Comparison of ENCODE assay signal across 8 mouse cellular contexts in genomic region chrX:8073881-8074429, GRCm38 (mm10). TPM values are rescaled to one million over a fixed set of nuclear protein-coding genes. Genes with fewer than 3 reads are reported as not detected.
DNase-seq lines count a peak whose midpoint lies in the region; ATAC-seq and TF ChIP-seq lines count a peak whose summit lies in the region.

No protein-coding gene starts in this region.

- peak overlapping the region; percentile 56 for H3K4me3 ChIP-seq in heart, embryonic 11.5 days (ENCODE audit: low read depth, low read length)
- peak overlapping the region; percentile 82 to 98 for H3K4me3 ChIP-seq in MEL (ENCODE audit: control insufficient read depth in 1 of 2, insufficient read depth in 1 of 2, low read depth in 2 of 2, low read length in 2 of 2)
- peak overlapping the region; percentile 51 for H3K4me3 ChIP-seq in neural tube, embryonic 12.5 days

- peaks cover 40% of the 10 kb centered on the region for H3K79me2 ChIP-seq in MEL (ENCODE audit: control insufficient read depth, insufficient read depth, low read length, poor library complexity)

- WGBS in heart, embryonic 11.5 days (ENCODE audit: insufficient replicate concordance) = 13% methylated on average over 55 of the region's 64 CpGs
- 24% methylated on average over 63 of the region's 64 CpGs for WGBS in neural tube, embryonic 12.5 days

- TF ChIP-seq EP300 in MEL (IDR thresholded peaks at IDR 0.05; ENCODE audit: low read depth in 1 of 2, low read length in 2 of 2) = no peak

- H3K4me1 ChIP-seq in heart, embryonic 11.5 days (ENCODE audit: control insufficient read depth, insufficient read depth, low read length) = no peaks in the 10 kb centered on the region; the same call in 1 of the 2 replicates
- H3K4me1 ChIP-seq in MEL (ENCODE audit: control insufficient read depth in 1 of 2, insufficient read depth in 2 of 2, low read length in 2 of 2) = peaks cover 14 to 24% of the 10 kb centered on the region in 2 experiments
- no peaks in the 10 kb centered on the region for H3K4me1 ChIP-seq in neural tube, embryonic 12.5 days

- intact Hi-C loops in heart, postnatal 10 days (cut with DNase I) = no loop called here

- no peaks in the 10 kb centered on the region for H3K36me3 ChIP-seq in heart, embryonic 11.5 days (ENCODE audit: control insufficient read depth, insufficient read depth, low read length)
- peaks cover 15 to 46% of the 10 kb centered on the region in 2 experiments for H3K36me3 ChIP-seq in MEL (ENCODE audit: control insufficient read depth in 1 of 2, insufficient read depth in 2 of 2, low read length in 2 of 2)
- H3K36me3 ChIP-seq in neural tube, embryonic 12.5 days = peaks cover 11% of the 10 kb centered on the region

- TF ChIP-seq POLR2A in MEL (IDR thresholded peaks at IDR 0.05; ENCODE audit: control insufficient read depth in 1 of 2, insufficient read depth in 1 of 2, low read depth in 1 of 2, low read length in 2 of 2, poor library complexity in 1 of 2) = no peak

- no peaks in the 10 kb centered on the region for H3K9me3 ChIP-seq in heart, embryonic 11.5 days (replicated peaks; ENCODE audit: control insufficient read depth, low read length)
- H3K9me3 ChIP-seq in MEL (replicated peaks; ENCODE audit: insufficient read depth, low read length) = no peaks in the 10 kb centered on the region
- H3K9me3 ChIP-seq in neural tube, embryonic 12.5 days = no peaks in the 10 kb centered on the region

- H3K9ac ChIP-seq in heart, embryonic 11.5 days (ENCODE audit: low read depth, low read length) = peak overlapping the region; percentile 77
- peak overlapping the region; percentile 98 for H3K9ac ChIP-seq in MEL (ENCODE audit: control insufficient read depth, low read depth, low read length, poor library complexity, severe bottlenecking)
- H3K9ac ChIP-seq in neural tube, embryonic 12.5 days = peak overlapping the region; percentile 61

- H3K4me2 ChIP-seq in heart, embryonic 11.5 days = peak overlapping the region; percentile 59
- peak overlapping the region; percentile 56 for H3K4me2 ChIP-seq in neural tube, embryonic 12.5 days (replicated peaks)

- no peak for DNase-seq in heart, adult 11 months
- DNase-seq in MEL (ENCODE audit: low read depth, low spot score) = peak; percentile 74
- peak; percentile 46 for DNase-seq in embryo, embryonic 10 days (ENCODE audit: low spot score)
- DNase-seq in heart, postnatal 10 days = peak; percentile 15 to 23
- peak; percentile 58 for DNase-seq in liver
- DNase-seq in thymus, postnatal 14 days = peak; percentile 67

- H3K27me3 ChIP-seq in heart, embryonic 11.5 days (ENCODE audit: control insufficient read depth, insufficient read depth, low read length) = no peaks in the 10 kb centered on the region
- H3K27me3 ChIP-seq in MEL (ENCODE audit: control insufficient read depth in 1 of 2, insufficient read depth in 2 of 2, low read length in 2 of 2) = no peaks in the 10 kb centered on the region
- no peaks in the 10 kb centered on the region for H3K27me3 ChIP-seq in neural tube, embryonic 12.5 days (replicated peaks)

- TF ChIP-seq RAD21 in MEL (IDR thresholded peaks at IDR 0.05; ENCODE audit: low read depth, low read length) = no peak

- no peak for TF ChIP-seq CTCF in MEL (IDR thresholded peaks at IDR 0.05 in 2 of 3, conservative IDR thresholded peaks at IDR 0.05 in 1 of 3; ENCODE audit: control insufficient read depth in 1 of 3, insufficient read depth in 1 of 3, low read depth in 2 of 3, low read length in 3 of 3, poor library complexity in 1 of 3, severe bottlenecking in 1 of 3)

- peak overlapping the region; percentile 84 for H3K27ac ChIP-seq in heart, embryonic 11.5 days (ENCODE audit: low read depth, low read length)
- peak overlapping the region; percentile 88 for H3K27ac ChIP-seq in MEL (ENCODE audit: control insufficient read depth, low read depth, low read length)
- no peak overlapping the region for H3K27ac ChIP-seq in neural tube, embryonic 12.5 days

- peak; percentile 58; the same call in 1 of the 2 replicates for ATAC-seq in heart, embryonic 11.5 days (replicated peaks; ENCODE audit: insufficient number of reproducible peaks, low FRiP score, low TSS enrichment)
- peak; percentile 34 for ATAC-seq in neural tube, embryonic 12.5 days (ENCODE audit: low FRiP score, low read depth)

TF ChIP-seq in MEL, 35 proteins besides CTCF, POLR2A, EP300 and RAD21:
- TF ChIP-seq USF2 (IDR thresholded peaks at IDR 0.05; ENCODE audit: borderline replicate concordance in 1 of 2, insufficient read depth in 1 of 2, low read depth in 1 of 2, low read length in 2 of 2) (no peak), ZKSCAN1 (IDR thresholded peaks at IDR 0.05; ENCODE audit: low read depth, low read length) (no peak), POLR2AphosphoS2 (IDR thresholded peaks at IDR 0.05; ENCODE audit: low read length) (no peak; the same call in 1 of the 2 replicates), E2F4 (IDR thresholded peaks at IDR 0.05; ENCODE audit: borderline replicate concordance, low read depth, low read length) (peak; percentile 15; the same call in 1 of the 2 replicates), RCOR1 (IDR thresholded peaks at IDR 0.05; ENCODE audit: low read depth, low read length) (0 out of 2 replicates have a peak, but pooled peaks have one; percentile 10), CHD1 (IDR thresholded peaks at IDR 0.05; ENCODE audit: low read depth, low read length) (0 out of 2 replicates have a peak, but pooled peaks have one; percentile 81), USF1 (IDR thresholded peaks at IDR 0.05; ENCODE audit: low read depth, low read length) (no peak), ZC3H11A (IDR thresholded peaks at IDR 0.05; ENCODE audit: low read depth, low read length) (no peak), CHD2 (IDR thresholded peaks at IDR 0.05; ENCODE audit: low read length) (no peak), NRF1 (IDR thresholded peaks at IDR 0.05; ENCODE audit: insufficient read depth, low read depth, low read length, poor library complexity, severe bottlenecking) (no peak), TAL1 (IDR thresholded peaks at IDR 0.05; ENCODE audit: low read length) (no peak), SIN3A (IDR thresholded peaks at IDR 0.05; ENCODE audit: low read length) (peak; percentile 49; the same call in 1 of the 2 replicates), JUND (IDR thresholded peaks at IDR 0.05; ENCODE audit: low read depth, low read length) (no peak), SMC3 (IDR thresholded peaks at IDR 0.05; ENCODE audit: low read depth, low read length) (no peak), POLR2AphosphoS5 (IDR thresholded peaks at IDR 0.05; ENCODE audit: borderline replicate concordance, low read depth, low read length) (no peak), ELF1 (IDR thresholded peaks at IDR 0.05; ENCODE audit: low read depth, low read length) (no peak), MAZ (IDR thresholded peaks at IDR 0.05; ENCODE audit: low read depth, low read length) (0 out of 2 replicates have a peak, but pooled peaks have one; percentile 17), MXI1 (IDR thresholded peaks at IDR 0.05; ENCODE audit: low read depth, low read length) (peak; percentile 68), TBP (IDR thresholded peaks at IDR 0.05; ENCODE audit: low read depth, low read length) (peak; percentile 44; the same call in 1 of the 2 replicates), MEF2A (IDR thresholded peaks at IDR 0.05; ENCODE audit: extremely low read depth, insufficient replicate concordance, low read depth, low read length, poor library complexity, severe bottlenecking) (no peak)

RNA-seq across cellular contexts. Expression of gene Suv39h1, which starts 0.6 kb away (rescaled TPM):
- 46.1 and 48.6 TPM in 2 replicates for polyA plus RNA-seq in heart, embryonic 11.5 days (2014; fragmentation: Nextera tagmentation; extraction: Ambion mirVana)
- total RNA-seq in MEL (2012; rRNA removed) = 103 and 104 TPM in 2 replicates
- polyA plus RNA-seq in MEL (2012; ENCODE audit: insufficient read depth in 1 of 2, insufficient read length in 2 of 2, low read depth in 1 of 2, low replicate concordance in 2 of 2, missing spikeins in 1 of 2) = 100 to 1,000 TPM; 122 to 129 TPM
- 1 to 10 TPM; 8.3 to 8.8 TPM for total RNA-seq in heart, postnatal 10 days (2021)
- polyA plus RNA-seq in neural tube, embryonic 12.5 days (2016; fragmentation: Nextera tagmentation; extraction: Ambion mirVana) = 58.3 and 63.2 TPM in 2 replicates

RNA-seq across cellular contexts. Expression of gene Was, which starts 16.3 kb away (rescaled TPM):
- polyA plus RNA-seq in heart, embryonic 11.5 days (2014; fragmentation: Nextera tagmentation; extraction: Ambion mirVana) = 0.39 and 0.43 TPM in 2 replicates
- total RNA-seq in MEL (2012; rRNA removed) = 133 and 146 TPM in 2 replicates
- 100 to 1,000 TPM in 1 of 2 experiments, not detected in 1; 167 TPM for polyA plus RNA-seq in MEL (2012; ENCODE audit: insufficient read depth in 1 of 2, insufficient read length in 2 of 2, low read depth in 1 of 2, low replicate concordance in 2 of 2, missing spikeins in 1 of 2)
- 1 to 10 TPM; 2.3 to 3.0 TPM for total RNA-seq in heart, postnatal 10 days (2021)
- polyA plus RNA-seq in neural tube, embryonic 12.5 days (2016; fragmentation: Nextera tagmentation; extraction: Ambion mirVana) = 0.22 and 0.23 TPM in 2 replicates

RNA-seq across cellular contexts. Expression of gene Glod5, which starts 55.7 kb away (rescaled TPM):
- 0.82 TPM in 1 of 2 replicates, not detected in the other for polyA plus RNA-seq in heart, embryonic 11.5 days (2014; fragmentation: Nextera tagmentation; extraction: Ambion mirVana)
- total RNA-seq in MEL (2012; rRNA removed) = not detected in 2 replicates
- under 1 TPM in 1 of 2 experiments, not detected in 1; 0.11 TPM for polyA plus RNA-seq in MEL (2012; ENCODE audit: insufficient read depth in 1 of 2, insufficient read length in 2 of 2, low read depth in 1 of 2, low replicate concordance in 2 of 2, missing spikeins in 1 of 2)
- total RNA-seq in heart, postnatal 10 days (2021) = not detected
- polyA plus RNA-seq in neural tube, embryonic 12.5 days (2016; fragmentation: Nextera tagmentation; extraction: Ambion mirVana) = not detected in 2 replicates

RNA-seq across cellular contexts. Expression of gene Wdr13, which starts 58.7 kb away (rescaled TPM):
- 21.8 and 22.6 TPM in 2 replicates for polyA plus RNA-seq in heart, embryonic 11.5 days (2014; fragmentation: Nextera tagmentation; extraction: Ambion mirVana)
- total RNA-seq in MEL (2012; rRNA removed) = 23.8 and 29.6 TPM in 2 replicates
- polyA plus RNA-seq in MEL (2012; ENCODE audit: insufficient read depth in 1 of 2, insufficient read length in 2 of 2, low read depth in 1 of 2, low replicate concordance in 2 of 2, missing spikeins in 1 of 2) = 10 to 100 TPM in 1 of 2 experiments, not detected in 1; 46.8 TPM
- 10 to 100 TPM; 79.1 to 79.3 TPM for total RNA-seq in heart, postnatal 10 days (2021)
- polyA plus RNA-seq in neural tube, embryonic 12.5 days (2016; fragmentation: Nextera tagmentation; extraction: Ambion mirVana) = 42.6 and 45.0 TPM in 2 replicates
